In the genomic region with DNA sequence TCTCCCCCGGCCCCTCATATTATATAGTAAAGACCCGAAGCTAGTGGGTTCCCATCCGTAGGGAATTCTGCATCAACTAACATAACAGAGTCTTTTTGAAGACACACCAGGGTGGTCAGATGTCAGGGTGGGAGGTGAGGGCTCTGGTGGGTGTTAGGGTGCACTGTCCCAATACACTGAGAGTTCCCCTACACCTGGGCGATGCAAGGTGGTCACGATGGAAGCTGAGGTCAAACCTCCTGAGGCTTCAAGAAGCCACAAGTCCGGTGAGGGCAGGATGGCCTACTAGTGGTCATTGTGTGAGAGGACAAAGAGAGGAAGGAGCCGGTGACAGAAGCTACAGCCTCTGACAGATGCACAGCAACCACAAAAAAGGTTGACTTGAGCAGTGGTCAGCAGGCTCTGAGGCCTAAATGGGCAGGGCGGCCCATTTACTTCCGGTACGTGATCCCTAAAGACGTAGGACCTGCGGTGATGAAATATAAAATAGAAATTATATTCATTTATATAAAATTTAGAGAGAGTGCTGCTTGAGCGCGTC, we compare ENCODE assay signal across 9 mouse cellular contexts. TPM values are rescaled to one million over a fixed set of nuclear protein-coding genes. Genes with fewer than 3 reads are reported as not detected.
DNase-seq lines count a peak whose midpoint lies in the region; ATAC-seq and TF ChIP-seq lines count a peak whose summit lies in the region.
"Had no signal": no experiment of that assay in that cellular context is flagged by ENCODE, and none has a peak within 500 bp of the region (broad histone marks: within the 10 kb centered on the region; RNA-seq: fewer than 3 reads in every experiment).

No protein-coding gene starts in this region.

- no peak for TF ChIP-seq POLR2A in cerebellum, adult 2 months (IDR thresholded peaks at IDR 0.05; ENCODE audit: borderline replicate concordance, insufficient read depth, low read length)
- no peak for TF ChIP-seq POLR2A in thymus, adult 2 months (IDR thresholded peaks at IDR 0.05; ENCODE audit: control insufficient read depth, extremely low read depth, insufficient read depth, low read length, poor library complexity)

- peaks cover 16% of the 10 kb centered on the region for H3K4me1 ChIP-seq in cerebellum, adult 2 months (ENCODE audit: control insufficient read depth, insufficient read depth, low read length)
- H3K4me1 ChIP-seq in lung, embryonic 16.5 days (replicated peaks; ENCODE audit: control insufficient read depth, insufficient read depth, low read length) = peaks cover 22% of the 10 kb centered on the region
- H3K4me1 ChIP-seq in limb, embryonic 15.5 days = peaks cover 21% of the 10 kb centered on the region
- peaks cover 11% of the 10 kb centered on the region for H3K4me1 ChIP-seq in stomach, embryonic 15.5 days
- H3K4me1 ChIP-seq in thymus, adult 2 months (replicated peaks; ENCODE audit: control insufficient read depth, insufficient read depth, low read length) = peaks cover 23% of the 10 kb centered on the region

- no peak for DNase-seq in cerebellum, adult 2 months
- no peak for DNase-seq in cerebellum, postnatal 25 days
- no peak for DNase-seq in lung, postnatal 36 days
- no peak for DNase-seq in layer of hippocampus, adult 9-10 months (ENCODE audit: low spot score)
- DNase-seq in thymus, adult 2 months = no peak

- TF ChIP-seq CTCF in cerebellum, adult 2 months (IDR thresholded peaks at IDR 0.05; ENCODE audit: borderline replicate concordance, insufficient read depth, low read depth, low read length) = no peak
- no peak for TF ChIP-seq CTCF in thymus, adult 2 months (IDR thresholded peaks at IDR 0.05; ENCODE audit: borderline replicate concordance, control insufficient read depth, extremely low read depth, insufficient read depth, low read length, poor library complexity)

- peaks cover 27% of the 10 kb centered on the region for H3K9me3 ChIP-seq in lung, embryonic 16.5 days (ENCODE audit: control insufficient read depth, low read length)
- peaks cover 21% of the 10 kb centered on the region for H3K9me3 ChIP-seq in limb, embryonic 15.5 days
- H3K9me3 ChIP-seq in stomach, embryonic 15.5 days = no peaks in the 10 kb centered on the region; the same call in 1 of the 2 replicates

- peaks cover 18% of the 10 kb centered on the region for H3K36me3 ChIP-seq in lung, embryonic 16.5 days (ENCODE audit: control insufficient read depth, insufficient read depth, low read length)
- H3K36me3 ChIP-seq in limb, embryonic 15.5 days = peaks cover 7% of the 10 kb centered on the region; the same call in 1 of the 2 replicates
- peaks cover 14% of the 10 kb centered on the region; the same call in 1 of the 2 replicates for H3K36me3 ChIP-seq in stomach, embryonic 15.5 days
- no peaks in the 10 kb centered on the region for H3K36me3 ChIP-seq in thymus, adult 2 months (ENCODE audit: control insufficient read depth, insufficient read depth, low read length)

- 86% methylated on average over 14 of the region's 14 CpGs for WGBS in cerebellum, adult 2 months
- 81% methylated on average over 14 of the region's 14 CpGs for WGBS in lung, embryonic 16.5 days
- WGBS in limb, embryonic 15.5 days = 80% methylated on average over 14 of the region's 14 CpGs
- 77% methylated on average over 14 of the region's 14 CpGs for WGBS in stomach, embryonic 15.5 days
- 87% methylated on average over 14 of the region's 14 CpGs for whole genome bisulfite sequencing in thymus, adult 2 months

- H3K27me3 ChIP-seq in cerebellum, adult 2 months (ENCODE audit: control insufficient read depth, insufficient read depth, low read length) = no peaks in the 10 kb centered on the region
- H3K27me3 ChIP-seq in lung, embryonic 16.5 days (ENCODE audit: control insufficient read depth, insufficient read depth, low read depth, low read length) = no peaks in the 10 kb centered on the region
- no peaks in the 10 kb centered on the region for H3K27me3 ChIP-seq in limb, embryonic 15.5 days
- H3K27me3 ChIP-seq in stomach, embryonic 15.5 days (replicated peaks) = no peaks in the 10 kb centered on the region
- H3K27me3 ChIP-seq in thymus, adult 2 months (ENCODE audit: control insufficient read depth, insufficient read depth, low read length) = no peaks in the 10 kb centered on the region

- peak overlapping the region; percentile 93 for H3K4me2 ChIP-seq in lung, embryonic 16.5 days (ENCODE audit: low read depth, low read length)
- peak overlapping the region; percentile 92 for H3K4me2 ChIP-seq in limb, embryonic 15.5 days
- peak overlapping the region; percentile 90 for H3K4me2 ChIP-seq in stomach, embryonic 15.5 days

- ATAC-seq in lung, embryonic 16.5 days (ENCODE audit: low read depth) = peak; percentile 34
- ATAC-seq in limb, embryonic 15.5 days (ENCODE audit: insufficient number of reproducible peaks, low FRiP score, low TSS enrichment, low read depth) = no peak
- no peak for ATAC-seq in stomach, embryonic 15.5 days (ENCODE audit: insufficient read depth, low FRiP score, low read depth)

- no peak overlapping the region for H3K27ac ChIP-seq in cerebellum, adult 2 months (ENCODE audit: insufficient read depth, low read length)
- no peak overlapping the region for H3K27ac ChIP-seq in lung, embryonic 16.5 days (ENCODE audit: low read length)
- H3K27ac ChIP-seq in limb, embryonic 15.5 days = no peak overlapping the region
- no peak overlapping the region for H3K27ac ChIP-seq in stomach, embryonic 15.5 days
- no peak overlapping the region for H3K27ac ChIP-seq in thymus, adult 2 months (ENCODE audit: control insufficient read depth, insufficient read depth, low read length)

- H3K9ac ChIP-seq in lung, embryonic 16.5 days (ENCODE audit: low read length) = no peak overlapping the region
- no peak overlapping the region for H3K9ac ChIP-seq in limb, embryonic 15.5 days
- H3K9ac ChIP-seq in stomach, embryonic 15.5 days = no peak overlapping the region

- peak overlapping the region; percentile 49 for H3K4me3 ChIP-seq in cerebellum, adult 2 months (replicated peaks; ENCODE audit: insufficient read depth, low read depth, low read length)
- H3K4me3 ChIP-seq in lung, embryonic 16.5 days (ENCODE audit: low read length) = peak overlapping the region; percentile 53
- H3K4me3 ChIP-seq in limb, embryonic 15.5 days = peak overlapping the region; percentile 57
- peak overlapping the region; percentile 56 for H3K4me3 ChIP-seq in stomach, embryonic 15.5 days (replicated peaks)
- no peak overlapping the region for H3K4me3 ChIP-seq in thymus, adult 2 months (ENCODE audit: control insufficient read depth, insufficient read depth, low read length)
- H3K4me3 ChIP-seq: myocyte had no signal

RNA-seq across cellular contexts. Expression of a gene that starts 0.4 kb away (rescaled TPM):
- polyA plus RNA-seq in cerebellum, adult 2 months (2012; rRNA removed) = 2.6 and 3.0 TPM in 2 replicates
- polyA plus RNA-seq in lung, embryonic 16.5 days (2015; fragmentation: Nextera tagmentation; extraction: Ambion mirVana) = 5.3 and 6.8 TPM in 2 replicates
- polyA plus RNA-seq in limb, embryonic 15.5 days (2015; fragmentation: Nextera tagmentation; extraction: Ambion mirVana) = 5.4 and 5.9 TPM in 2 replicates
- 5.4 and 5.7 TPM in 2 replicates for polyA plus RNA-seq in stomach, embryonic 15.5 days (2015; fragmentation: Nextera tagmentation; extraction: Ambion mirVana)
- 1.5 and 2.5 TPM in 2 replicates for polyA plus RNA-seq in thymus, adult 2 months (2012; rRNA removed)
- polyA plus RNA-seq: myocyte had no signal
